Mouse (Mus musculus): ENCODE data around the gene Lipk. TPM values are rescaled to one million over a fixed set of nuclear protein-coding genes. Genes with fewer than 3 reads are reported as not detected.

Gene Lipk
- polyA plus RNA-seq (2015; fragmentation: Nextera tagmentation; extraction: Ambion mirVana) = 0.16 TPM in 1 of 2 replicates, not detected in the other

GRCm38 (mm10) chr19:34008002-34008401, at the start of gene Lipk:
Lipk (plus strand) TSS chr19:34008290.

GRCm38 (mm10) chr19:33960887-33961286, 47.2 kb upstream of the Lipk start, which contains the start of gene Lipf:
Lipf (plus strand) TSS chr19:33961187.

GRCm38 (mm10) chr19:34066779-34067472, 58.8 kb downstream of the Lipk start, which contains the start of gene Lipn:
Lipn (plus strand) TSS chr19:34067358.

Other genes starting within 250 kb of the Lipk start
- gene Lipo3, start 246.3 kb upstream of the Lipk start, polyA plus RNA-seq (2015; fragmentation: Nextera tagmentation; extraction: Ambion mirVana) = 5.0 and 7.1 TPM in 2 replicates
- not detected in 2 replicates for gene Lipo1, start 220.8 kb upstream of the Lipk start, polyA plus RNA-seq (2015; fragmentation: Nextera tagmentation; extraction: Ambion mirVana)
- gene Lipf, start 47.1 kb upstream of the Lipk start, polyA plus RNA-seq (2015; fragmentation: Nextera tagmentation; extraction: Ambion mirVana) = not detected in 2 replicates
- gene Lipn, start 59.1 kb downstream of the Lipk start, polyA plus RNA-seq (2015; fragmentation: Nextera tagmentation; extraction: Ambion mirVana) = not detected in 2 replicates
- gene Lipm, start 92.6 kb downstream of the Lipk start, polyA plus RNA-seq (2015; fragmentation: Nextera tagmentation; extraction: Ambion mirVana) = not detected in 2 replicates
- 1.9 and 3.4 TPM in 2 replicates for gene Ankrd22, start 157.8 kb downstream of the Lipk start, polyA plus RNA-seq (2015; fragmentation: Nextera tagmentation; extraction: Ambion mirVana)
- 6.8 and 9.2 TPM in 2 replicates for gene Stambpl1, start 183.9 kb downstream of the Lipk start, polyA plus RNA-seq (2015; fragmentation: Nextera tagmentation; extraction: Ambion mirVana)
- gene Acta2, start 247.3 kb downstream of the Lipk start, polyA plus RNA-seq (2015; fragmentation: Nextera tagmentation; extraction: Ambion mirVana) = 204 and 289 TPM in 2 replicates